Mouse (Mus musculus) liver, embryonic 11.5 days (tissue): ENCODE results near the gene Hecw2. TPM values are rescaled to one million over a fixed set of nuclear protein-coding genes. Genes with fewer than 3 reads are reported as not detected.

Experiments used
- ATAC-seq: fragments of 200-750 bp; cut with Nextera tagmentation; replicated peaks from 2 replicates; pipeline ENCODE4 v1.8.0; 2017; ENCODE audit warnings: moderate number of reproducible peaks, mild to moderate bottlenecking, moderate TSS enrichment, moderate library complexity; ENCODE audit not compliant: low FRiP score
- DNase-seq: peaks from one replicate; pipeline ENCODE4 v3.0.0-alpha.2; 2017; ENCODE audit warnings: low spot score
- H3K27ac ChIP-seq: fragments of 300-500 bp; sonication (generic); 2 replicates; pipeline ENCODE4 v1.5.1; 2014; ENCODE audit warnings: mild to moderate bottlenecking, low read depth, low read length, control low read depth
- H3K27me3 ChIP-seq: fragments of 300-500 bp; sonication (generic); replicated peaks from 2 replicates; pipeline ENCODE4 v1.6.1; 2014; ENCODE audit warnings: low read length, mixed read lengths; ENCODE audit not compliant: control insufficient read depth, insufficient read depth
- H3K36me3 ChIP-seq: fragments of 300-500 bp; sonication (generic); 2 replicates; pipeline ENCODE4 v1.6.1; 2014; ENCODE audit warnings: mild to moderate bottlenecking, low read length, moderate library complexity, mixed read lengths; ENCODE audit not compliant: control insufficient read depth, insufficient read depth
- H3K4me1 ChIP-seq: fragments of 300-500 bp; sonication (generic); replicated peaks from 2 replicates; pipeline ENCODE4 v1.6.1; 2014; ENCODE audit warnings: low read length, mixed read lengths; ENCODE audit not compliant: control insufficient read depth, insufficient read depth
- H3K4me2 ChIP-seq: fragments of 300-500 bp; sonication (generic); 2 replicates; pipeline ENCODE4 v1.6.1; 2014; ENCODE audit warnings: mild to moderate bottlenecking, control low read depth, moderate library complexity
- H3K4me3 ChIP-seq: fragments of 300-500 bp; sonication (generic); 2 replicates; pipeline ENCODE4 v1.5.1; 2014; ENCODE audit warnings: low read depth, low read length, control low read depth
- H3K9ac ChIP-seq: fragments of 300-500 bp; sonication (generic); 2 replicates; pipeline ENCODE4 v1.6.1; 2014; ENCODE audit warnings: low read depth, low read length, control low read depth
- H3K9me3 ChIP-seq: fragments of 300-500 bp; sonication (generic); 2 replicates; pipeline ENCODE4 v1.6.1; 2016; ENCODE audit warnings: low read length, inconsistent platforms, mixed read lengths; ENCODE audit not compliant: control insufficient read depth
- WGBS: fragments of 180-500 bp; shearing (Covaris S2); extraction: QIAGEN DNeasy Blood & Tissue Kit; methylation state at CpG from one replicate; pipeline ENCODE4 v1.1.7; 2014; 5-methylcytosine and 5-hydroxymethylcytosine counted together
- polyA plus RNA-seq: library from polyadenylated mRNA; unstranded; fragments of >200 nt; fragmentation: Nextera tagmentation; extraction: Ambion mirVana; gene quantifications from 2 replicates; pipeline ENCODE4 v1.2.1, GENCODE M21; 2014

The Hecw2 gene
- polyA plus RNA-seq, 1 experiment from 2014 or later = 1.8 TPM

- WGBS = 64% methylated on average over 2 of the region's 2 CpGs
- DNase-seq (no peak), ATAC-seq (0 out of 2 replicates have a peak, but pooled peaks have one; percentile 18)
- peak overlapping the region; percentile 15; the same call in 1 of the 2 replicates for H3K4me2 ChIP-seq
- H3K4me3 ChIP-seq = no peak overlapping the region
- H3K9me3 ChIP-seq = no peaks in the 10 kb centered on the region
- H3K36me3 ChIP-seq = no peaks in the 10 kb centered on the region
- no peak overlapping the region for H3K9ac ChIP-seq
- H3K27me3 ChIP-seq = no peaks in the 10 kb centered on the region
- H3K4me1 ChIP-seq = no peaks in the 10 kb centered on the region
- no peak overlapping the region for H3K27ac ChIP-seq
Observed at GRCm38 (mm10) chr1:53978514-53978831, 216.5 kb downstream of the Hecw2 start.

GRCm38 (mm10) chr1:53977806-53978513 lies 217.0 kb downstream of the Hecw2 start:
- ATAC-seq = no peak
- no peaks in the 10 kb centered on the region for H3K27me3 ChIP-seq
- H3K4me1 ChIP-seq = no peaks in the 10 kb centered on the region
- no peaks in the 10 kb centered on the region for H3K36me3 ChIP-seq
- peak overlapping the region; percentile 15; the same call in 1 of the 2 replicates for H3K4me2 ChIP-seq
- no peaks in the 10 kb centered on the region for H3K9me3 ChIP-seq
- H3K9ac ChIP-seq = no peak overlapping the region
- no peak overlapping the region for H3K27ac ChIP-seq
- H3K4me3 ChIP-seq = no peak overlapping the region
- WGBS = 73% methylated on average over 8 of the region's 8 CpGs
- no peak for DNase-seq

- ATAC-seq (no peak), DNase-seq (no peak)
- no peak overlapping the region for H3K4me2 ChIP-seq
- no peak overlapping the region for H3K4me3 ChIP-seq
- no peaks in the 10 kb centered on the region for H3K36me3 ChIP-seq
- H3K27ac ChIP-seq = no peak overlapping the region
- no peak overlapping the region for H3K9ac ChIP-seq
- H3K27me3 ChIP-seq = no peaks in the 10 kb centered on the region
- no peaks in the 10 kb centered on the region for H3K9me3 ChIP-seq
- WGBS = 83% methylated on average over 5 of the region's 5 CpGs
- no peaks in the 10 kb centered on the region for H3K4me1 ChIP-seq
Observed at GRCm38 (mm10) chr1:53976721-53977120, 218.2 kb downstream of the Hecw2 start.

- Histone ChIP-seq H3K9ac (no peak overlapping the region), H3K4me1 (no peaks in the 10 kb centered on the region), H3K36me3 (no peaks in the 10 kb centered on the region), H3K27ac (no peak overlapping the region), H3K9me3 (no peaks in the 10 kb centered on the region), H3K4me2 (no peak overlapping the region), H3K27me3 (no peaks in the 10 kb centered on the region), H3K4me3 (no peak overlapping the region)
- DNase-seq (no peak), ATAC-seq (no peak)
- 73% methylated on average over 8 of the region's 8 CpGs for WGBS
Observed at GRCm38 (mm10) chr1:53976100-53976499, 218.9 kb downstream of the Hecw2 start.

- DNase-seq (no peak), ATAC-seq (no peak)
- H3K9ac ChIP-seq = no peak overlapping the region
- H3K36me3 ChIP-seq = no peaks in the 10 kb centered on the region
- H3K4me1 ChIP-seq = no peaks in the 10 kb centered on the region
- no peaks in the 10 kb centered on the region for H3K9me3 ChIP-seq
- H3K4me3 ChIP-seq = no peak overlapping the region
- no peaks in the 10 kb centered on the region for H3K27me3 ChIP-seq
- 52% methylated on average over 5 of the region's 5 CpGs for WGBS
- no peak overlapping the region for H3K4me2 ChIP-seq
- H3K27ac ChIP-seq = no peak overlapping the region
Observed at GRCm38 (mm10) chr1:53974941-53975340, 220.0 kb downstream of the Hecw2 start.

GRCm38 (mm10) chr1:53970326-53970977 lies 224.5 kb downstream of the Hecw2 start:
- no peak for DNase-seq
- WGBS = 80% methylated on average over 5 of the region's 5 CpGs
- H3K4me2 ChIP-seq = no peak overlapping the region
- no peak overlapping the region for H3K4me3 ChIP-seq
- no peaks in the 10 kb centered on the region for H3K27me3 ChIP-seq
- no peak overlapping the region for H3K9ac ChIP-seq
- no peaks in the 10 kb centered on the region for H3K9me3 ChIP-seq
- no peaks in the 10 kb centered on the region for H3K36me3 ChIP-seq
- no peaks in the 10 kb centered on the region for H3K4me1 ChIP-seq
- H3K27ac ChIP-seq = no peak overlapping the region
- no peak for ATAC-seq

GRCm38 (mm10) chr1:53952395-53952794 lies 242.6 kb downstream of the Hecw2 start:
- DNase-seq (no peak), ATAC-seq (no peak)
- WGBS = 59% methylated on average over 5 of the region's 5 CpGs
- no peaks in the 10 kb centered on the region for H3K27me3 ChIP-seq
- no peak overlapping the region for H3K9ac ChIP-seq
- no peaks in the 10 kb centered on the region for H3K4me1 ChIP-seq
- no peaks in the 10 kb centered on the region for H3K36me3 ChIP-seq
- H3K27ac ChIP-seq = no peak overlapping the region
- H3K4me2 ChIP-seq = no peak overlapping the region
- no peak overlapping the region for H3K4me3 ChIP-seq
- no peaks in the 10 kb centered on the region for H3K9me3 ChIP-seq

GRCm38 (mm10) chr1:53945815-53946214 lies 249.2 kb downstream of the Hecw2 start:
- no peak overlapping the region for H3K4me3 ChIP-seq
- no peak overlapping the region for H3K27ac ChIP-seq
- DNase-seq (no peak), ATAC-seq (no peak)
- H3K4me2 ChIP-seq = no peak overlapping the region
- no peaks in the 10 kb centered on the region for H3K27me3 ChIP-seq
- no peaks in the 10 kb centered on the region for H3K4me1 ChIP-seq
- no peaks in the 10 kb centered on the region for H3K9me3 ChIP-seq
- no peak overlapping the region for H3K9ac ChIP-seq
- WGBS = 25% methylated on average over 2 of the region's 2 CpGs
- no peaks in the 10 kb centered on the region for H3K36me3 ChIP-seq

GRCm38 (mm10) chr1:53942468-53942867 lies 252.5 kb downstream of the Hecw2 start:
- Histone ChIP-seq H3K27ac (no peak overlapping the region), H3K4me2 (no peak overlapping the region), H3K9ac (no peak overlapping the region), H3K9me3 (no peaks in the 10 kb centered on the region), H3K4me1 (no peaks in the 10 kb centered on the region), H3K27me3 (no peaks in the 10 kb centered on the region), H3K36me3 (no peaks in the 10 kb centered on the region), H3K4me3 (no peak overlapping the region)
- whole genome bisulfite sequencing = 71% methylated on average over 8 of the region's 8 CpGs
- no peak for DNase-seq
- no peak for ATAC-seq
